17 mouse cellular contexts compared by ENCODE assay signal in the genomic region with DNA sequence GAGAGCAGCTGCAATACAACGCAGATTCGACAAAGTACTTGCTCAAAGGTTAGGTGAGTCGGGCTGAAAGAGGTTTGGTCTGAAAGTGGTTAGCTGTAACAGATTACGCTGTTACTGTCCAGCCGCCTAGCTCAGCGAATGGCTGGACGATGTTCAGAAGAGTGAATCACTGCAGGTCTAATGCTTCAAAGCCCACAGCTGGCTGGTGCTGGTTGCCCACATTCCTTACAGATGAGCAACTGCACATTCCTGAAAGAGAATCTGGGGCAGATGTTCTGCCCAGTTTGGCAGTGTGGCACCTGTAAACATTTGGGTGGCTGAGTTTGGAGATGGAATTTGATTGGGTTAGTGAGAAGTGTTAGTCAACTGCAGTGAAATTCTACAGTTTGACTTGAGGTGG. TPM values are rescaled to one million over a fixed set of nuclear protein-coding genes. Genes with fewer than 3 reads are reported as not detected.
A peak's percentile ranks its signal among the peaks of the same experiment; 100 is the strongest.
DNase-seq lines count a peak whose midpoint lies in the region; ATAC-seq and TF ChIP-seq lines count a peak whose summit lies in the region.
"Had no signal": no experiment of that assay in that cellular context is flagged by ENCODE, and none has a peak within 500 bp of the region (broad histone marks: within the 10 kb centered on the region; RNA-seq: fewer than 3 reads in every experiment).

No protein-coding gene starts in this region.

- H3K36me3 ChIP-seq in kidney, adult 2 months (ENCODE audit: control insufficient read depth, insufficient read depth, low read length): no peaks in the 10 kb centered on the region
- no peaks in the 10 kb centered on the region for H3K36me3 ChIP-seq in kidney, embryonic 14.5 days (ENCODE audit: control insufficient read depth, insufficient read depth, low read length)
- H3K36me3 ChIP-seq: forebrain, embryonic 12.5 days; limb, embryonic 12.5 days; midbrain, embryonic 10.5 days had no signal

- TF ChIP-seq POLR2A in kidney, adult 2 months (IDR thresholded peaks at IDR 0.05; ENCODE audit: low read depth, low read length): no peak

- no peaks in the 10 kb centered on the region for H3K9me3 ChIP-seq in kidney, embryonic 14.5 days (ENCODE audit: control insufficient read depth, low read length)
- H3K9me3 ChIP-seq: forebrain, embryonic 12.5 days; limb, embryonic 12.5 days; midbrain, embryonic 10.5 days had no signal

- no peak for TF ChIP-seq CTCF in kidney, adult 2 months (conservative IDR thresholded peaks at IDR 0.05; ENCODE audit: insufficient read depth, insufficient read length, low read depth, low read length)

- ATAC-seq in kidney, embryonic 14.5 days (ENCODE audit: low FRiP score, low TSS enrichment): no peak
- ATAC-seq in monocyte, adult 5-6 weeks (replicated peaks; ENCODE audit: insufficient number of reproducible peaks, low FRiP score, low TSS enrichment, poor library complexity, severe bottlenecking): no peak
- ATAC-seq: hindbrain, embryonic 16.5 days; liver, postnatal 0 days had no signal

- DNase-seq in kidney, adult 2 months: peak; percentile 43
- peak; percentile 63 for DNase-seq in 3134 (ENCODE audit: extremely low read depth, insufficient read length, low spot score)
- DNase-seq in Muller cell, postnatal 12 days (ENCODE audit: inconsistent ontology term): peak; percentile 45
- DNase-seq in adrenal gland, postnatal 36 days: peak; percentile 64 to 72
- no peak for DNase-seq in T-cell, adult 2 months (ENCODE audit: low spot score)
- no peak for DNase-seq in layer of hippocampus, adult 9-11 months
- DNase-seq: cerebellum, adult 18-20 months; liver, postnatal 0 days; right cerebral cortex, postnatal 4 days; thymus, postnatal 14 days had no signal

- H3K27me3 ChIP-seq in kidney, adult 2 months (replicated peaks; ENCODE audit: control insufficient read depth, insufficient read depth, low read length): no peaks in the 10 kb centered on the region; the same call in 1 of the 2 replicates
- no peaks in the 10 kb centered on the region for H3K27me3 ChIP-seq in kidney, embryonic 14.5 days (ENCODE audit: control insufficient read depth, insufficient read depth, low read length)
- H3K27me3 ChIP-seq: forebrain, embryonic 12.5 days; limb, embryonic 12.5 days had no signal

- H3K9ac ChIP-seq in kidney, embryonic 14.5 days (ENCODE audit: low read depth, low read length): no peak overlapping the region
- H3K9ac ChIP-seq: forebrain, embryonic 12.5 days; limb, embryonic 12.5 days; liver, postnatal 0 days had no signal

- no peak overlapping the region for H3K4me2 ChIP-seq in kidney, embryonic 14.5 days (replicated peaks; ENCODE audit: low read depth, low read length)
- H3K4me2 ChIP-seq: forebrain, embryonic 12.5 days; limb, embryonic 12.5 days had no signal

- 45% methylated on average over 7 of the region's 7 CpGs for WGBS in kidney, adult 2 months
- 84% methylated on average over 7 of the region's 7 CpGs for WGBS in kidney, embryonic 14.5 days

- peaks cover 3% of the 10 kb centered on the region for H3K4me1 ChIP-seq in kidney, adult 2 months (ENCODE audit: control insufficient read depth, insufficient read depth, low read length)
- 0 out of 2 replicates have a peak, but pooled peaks cover 9% of the 10 kb centered on the region for H3K4me1 ChIP-seq in kidney, embryonic 14.5 days (ENCODE audit: control insufficient read depth, insufficient read depth, low read length)

- no peak overlapping the region for H3K4me3 ChIP-seq in kidney, adult 2 months (ENCODE audit: insufficient read depth, low read depth, low read length)
- no peak overlapping the region for H3K4me3 ChIP-seq in kidney, embryonic 14.5 days (ENCODE audit: low read length)
- H3K4me3 ChIP-seq: forebrain, embryonic 12.5 days; left cerebral cortex, adult 2 months; limb, embryonic 12.5 days; midbrain, embryonic 10.5 days had no signal

- no peak overlapping the region for H3K27ac ChIP-seq in kidney, adult 2 months (ENCODE audit: insufficient read depth, low read depth, low read length)
- no peak overlapping the region for H3K27ac ChIP-seq in kidney, embryonic 14.5 days (ENCODE audit: low read depth, low read length)
- H3K27ac ChIP-seq: forebrain, embryonic 12.5 days; limb, embryonic 12.5 days; midbrain, embryonic 10.5 days had no signal

RNA-seq across cellular contexts. Expression of gene Ndfip2, which starts 2.8 kb away (rescaled TPM):
- polyA plus RNA-seq in kidney, adult 2 months (2012; rRNA removed): 81.6 and 83.9 TPM in 2 replicates
- polyA plus RNA-seq in kidney, embryonic 14.5 days (2014; fragmentation: Nextera tagmentation; extraction: Ambion mirVana): 56.7 and 67.3 TPM in 2 replicates
- total RNA-seq in adrenal gland, postnatal 36 days (2021): 10 to 100 TPM; 39.5 to 43.8 TPM
- total RNA-seq in monocyte, adult 5-6 weeks (2017): 46.9 to 55.7 TPM (median 54.0 TPM) in 3 replicates

Comparison
In these comparisons a context has a peak if more than half of its experiments do, and no peak if none do; other contexts are left out.
1. DNase-seq: peak in kidney, adult 2 months (single experiment), 3134 (single experiment), Muller cell, postnatal 12 days (single experiment) and adrenal gland, postnatal 36 days (2 of 2); none in T-cell, adult 2 months (single experiment) and layer of hippocampus, adult 9-11 months (single experiment).